Mouse (Mus musculus) gastrocnemius, adult 8-10 months (tissue): Measurements from ENCODE around the gene Apba1. TPM values are rescaled to one million over a fixed set of nuclear protein-coding genes. Genes with fewer than 3 reads are reported as not detected.

Experiments
- DNase-seq, 2 experiments: peaks; one replicate each; pipeline ENCODE4 v3.0.0; 2022; ENCODE audit warnings: low spot score in 2 of 2
- total RNA-seq, 4 experiments: library from RNA; stranded (reverse); gene quantifications; 2 replicates each; pipeline ENCODE4 v1.2.4; 2022

Apba1 gene
- total RNA-seq, 4 experiments from 2014 or later = 0.63 to 0.99 (median 0.76) TPM

DNA sequence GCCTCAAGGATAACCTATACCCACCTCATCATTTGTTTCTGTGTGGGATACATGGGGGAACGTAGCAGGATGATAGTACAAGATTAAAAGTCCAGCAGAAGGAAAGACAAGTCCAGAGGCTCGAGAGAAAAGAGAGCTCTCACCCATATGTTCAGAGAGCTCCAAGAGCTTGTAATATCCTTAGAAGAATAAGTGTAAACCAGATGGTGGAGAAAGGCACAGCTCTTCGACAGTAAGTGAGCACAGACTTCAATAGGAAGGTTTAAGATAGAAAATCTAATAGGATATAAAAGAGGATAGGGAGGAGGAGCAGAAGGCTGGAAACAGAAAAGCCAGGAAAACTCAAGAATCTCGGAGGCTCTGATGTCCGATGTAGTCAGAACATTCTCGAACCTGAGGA, 115.8 kb downstream of the Apba1 start:
- no peak for DNase-seq

DNA sequence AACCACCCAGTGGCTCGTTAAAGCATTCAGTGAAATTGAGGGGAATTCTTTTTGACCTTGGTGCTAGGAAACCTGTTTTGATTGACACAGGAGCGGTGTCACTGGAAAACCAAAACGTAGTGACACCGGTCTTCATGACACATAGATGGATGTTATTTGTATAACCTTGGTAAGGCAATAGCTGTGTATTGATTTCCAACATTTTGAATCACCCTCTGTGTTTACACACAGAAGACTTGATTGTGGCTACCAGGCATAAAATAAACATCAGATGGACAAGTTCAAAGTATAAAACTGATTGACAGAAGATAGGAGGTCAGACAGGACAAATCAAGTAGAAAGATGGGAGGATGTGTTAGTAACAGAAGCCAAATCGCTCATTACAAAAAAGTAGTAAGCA, 117.1 kb downstream of the Apba1 start:
- no peak for DNase-seq

DNA sequence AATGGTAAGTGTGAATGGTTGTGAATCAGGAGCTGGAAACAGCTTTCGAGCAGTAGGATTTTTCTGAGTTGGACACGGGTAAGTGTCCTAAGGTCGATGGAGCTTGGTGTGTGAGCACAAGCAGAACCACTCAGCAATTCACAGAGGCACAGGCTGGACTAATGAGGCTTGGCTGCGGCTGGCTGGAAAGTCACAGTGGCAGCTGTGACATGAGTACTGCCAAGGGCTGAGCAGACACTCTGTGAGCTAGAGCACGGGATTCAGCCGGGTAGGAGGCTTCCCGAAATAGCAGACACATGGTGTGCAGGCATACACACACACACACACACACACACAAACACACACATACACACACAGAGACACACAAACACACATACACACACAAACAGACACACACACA, 121.2 kb downstream of the Apba1 start:
- peak; percentile 41 to 64 for DNase-seq

DNA sequence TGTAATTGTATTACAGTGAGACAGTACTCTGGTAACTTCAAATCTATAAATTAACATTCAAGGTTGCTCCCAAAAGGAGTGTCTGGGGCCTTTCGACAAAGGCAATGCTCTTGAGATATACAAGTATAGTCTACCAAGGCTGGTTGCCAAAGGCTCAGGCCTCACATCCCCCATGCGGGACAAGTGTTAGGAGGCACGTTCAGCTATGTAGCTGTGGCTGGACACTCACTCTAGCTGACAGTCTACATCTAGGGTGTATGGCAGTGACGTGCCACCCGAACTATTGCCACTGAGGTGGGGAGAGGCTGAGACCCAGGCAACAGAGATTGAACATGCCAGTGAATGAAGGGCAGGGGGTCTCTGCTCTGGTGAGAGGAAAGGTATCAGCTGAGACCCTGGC, 127.5 kb downstream of the Apba1 start:
- no peak for DNase-seq

DNA sequence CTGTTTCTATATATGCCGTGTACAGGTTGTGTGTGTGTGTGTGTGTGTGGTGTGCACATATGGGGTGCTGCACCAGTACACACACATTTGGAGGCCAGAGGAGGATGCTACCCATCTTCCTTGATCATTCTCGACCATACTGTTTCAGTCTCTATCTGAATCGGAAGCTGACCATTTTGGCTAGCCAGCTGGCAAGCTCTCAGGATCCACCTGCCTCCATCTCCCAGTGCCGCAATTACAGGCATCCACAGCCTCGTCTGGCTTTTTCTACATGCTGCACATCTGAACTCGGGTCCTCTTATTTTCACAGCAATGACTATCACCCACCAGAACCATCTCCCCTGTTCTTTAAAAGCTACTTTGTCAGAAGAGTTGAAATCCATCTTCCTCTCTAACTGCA, 132.7 kb downstream of the Apba1 start:
- DNase-seq = no peak

DNA sequence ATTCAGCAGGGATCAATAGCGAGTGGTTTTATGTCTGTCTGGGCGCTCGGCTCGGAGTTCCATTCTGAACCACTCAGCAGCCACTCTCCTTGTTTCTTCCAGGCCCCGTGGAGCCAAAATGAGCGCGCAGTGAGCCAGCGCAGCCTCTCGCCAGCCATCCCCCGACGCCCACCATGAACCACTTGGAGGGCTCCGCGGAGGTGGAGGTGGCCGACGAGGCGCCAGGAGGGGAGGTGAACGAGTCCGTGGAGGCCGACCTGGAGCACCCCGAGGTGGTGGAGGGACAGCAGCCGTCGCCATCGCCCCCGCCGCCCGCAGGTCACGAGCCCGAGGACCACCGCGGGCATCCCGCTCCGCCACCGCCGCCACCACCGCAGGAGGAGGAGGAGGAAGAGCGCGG, 133.9 kb downstream of the Apba1 start:
- no peak for DNase-seq

DNA sequence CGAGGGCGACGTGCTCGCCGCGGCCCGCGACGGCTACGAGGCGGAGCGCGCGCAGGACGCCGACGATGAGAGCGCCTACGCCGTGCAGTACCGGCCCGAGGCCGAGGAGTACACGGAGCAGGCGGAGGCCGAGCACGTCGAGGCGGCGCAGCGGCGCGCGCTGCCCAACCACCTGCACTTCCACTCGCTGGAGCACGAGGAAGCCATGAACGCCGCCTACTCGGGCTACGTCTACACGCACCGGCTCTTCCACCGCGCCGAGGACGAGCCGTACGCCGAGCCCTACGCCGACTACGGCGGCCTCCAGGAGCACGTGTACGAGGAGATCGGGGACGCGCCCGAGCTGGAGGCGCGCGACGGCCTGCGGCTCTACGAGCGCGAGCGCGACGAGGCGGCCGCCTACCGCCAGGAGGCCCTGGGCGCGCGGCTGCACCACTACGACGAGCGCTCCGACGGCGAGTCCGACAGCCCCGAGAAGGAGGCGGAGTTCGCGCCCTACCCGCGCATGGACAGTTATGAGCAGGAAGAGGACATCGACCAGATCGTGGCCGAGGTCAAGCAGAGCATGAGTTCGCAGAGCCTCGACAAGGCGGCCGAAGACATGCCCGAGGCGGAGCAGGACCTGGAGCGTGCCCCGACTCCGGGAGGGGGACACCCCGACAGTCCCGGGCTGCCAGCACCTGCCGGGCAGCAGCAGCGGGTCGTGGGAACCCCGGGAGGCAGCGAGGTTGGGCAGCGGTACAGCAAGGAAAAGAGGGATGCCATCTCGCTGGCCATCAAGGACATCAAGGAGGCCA, 134.6 kb downstream of the Apba1 start:
- DNase-seq = peak; percentile 4 to 20

DNA sequence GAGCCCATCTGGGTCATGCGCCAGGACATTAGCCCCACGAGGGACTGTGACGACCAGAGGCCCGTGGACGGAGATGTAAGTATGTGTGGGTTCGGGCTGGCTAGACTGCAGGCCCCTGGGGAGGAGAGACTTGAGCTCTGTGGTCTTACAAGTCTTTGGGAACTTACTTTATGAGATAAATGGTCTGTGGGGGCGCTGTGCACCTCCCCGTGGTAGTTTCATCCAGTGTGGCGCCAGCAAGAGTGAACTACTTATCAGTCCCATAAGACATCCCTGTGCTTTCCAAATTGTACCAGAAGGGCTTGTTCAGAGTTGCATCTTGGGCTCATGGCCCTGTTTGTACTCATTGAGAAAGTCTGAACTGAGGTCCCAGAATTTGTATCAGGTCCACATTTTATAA, 135.3 kb downstream of the Apba1 start:
- no peak for DNase-seq

DNA sequence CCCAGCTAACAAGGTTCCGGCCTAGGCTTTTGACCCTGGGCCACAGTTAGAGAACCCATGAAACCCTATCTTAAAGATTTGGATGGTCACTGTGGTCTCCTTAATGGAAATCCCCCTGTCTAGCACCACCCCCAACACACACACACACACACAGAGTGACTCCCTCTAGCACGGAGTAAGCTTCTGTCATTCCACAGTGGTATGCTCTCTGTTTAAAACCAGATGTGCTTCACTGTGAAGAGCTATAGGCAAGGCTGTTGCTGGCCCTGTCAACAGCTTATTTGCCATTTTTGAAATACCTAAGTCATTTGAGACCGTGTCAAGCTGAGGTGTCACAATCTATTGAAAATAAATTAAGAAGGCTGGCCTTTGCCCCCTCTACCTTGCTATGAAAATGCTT, 136.1 kb downstream of the Apba1 start:
- no peak for DNase-seq

DNA sequence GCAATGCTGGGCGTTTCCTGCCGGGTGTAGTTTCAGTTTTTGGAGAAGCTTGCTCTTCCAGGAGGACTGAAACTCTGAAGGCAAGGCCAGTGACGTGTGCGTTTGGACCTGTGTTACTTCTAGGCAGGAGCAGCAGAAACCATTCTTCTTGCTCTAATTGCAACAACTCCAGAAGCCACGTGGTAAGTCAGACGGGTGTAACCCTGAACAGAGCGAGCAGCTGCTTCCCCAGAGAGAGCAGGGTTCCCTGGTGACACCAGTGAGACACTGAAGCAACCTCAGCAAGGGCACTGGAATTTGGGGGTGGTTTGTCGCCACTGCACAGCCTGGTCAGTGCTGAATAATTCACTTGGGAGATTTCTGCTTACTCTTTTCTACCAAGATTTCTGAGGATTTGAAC, 138.2 kb downstream of the Apba1 start:
- DNase-seq = no peak

DNA sequence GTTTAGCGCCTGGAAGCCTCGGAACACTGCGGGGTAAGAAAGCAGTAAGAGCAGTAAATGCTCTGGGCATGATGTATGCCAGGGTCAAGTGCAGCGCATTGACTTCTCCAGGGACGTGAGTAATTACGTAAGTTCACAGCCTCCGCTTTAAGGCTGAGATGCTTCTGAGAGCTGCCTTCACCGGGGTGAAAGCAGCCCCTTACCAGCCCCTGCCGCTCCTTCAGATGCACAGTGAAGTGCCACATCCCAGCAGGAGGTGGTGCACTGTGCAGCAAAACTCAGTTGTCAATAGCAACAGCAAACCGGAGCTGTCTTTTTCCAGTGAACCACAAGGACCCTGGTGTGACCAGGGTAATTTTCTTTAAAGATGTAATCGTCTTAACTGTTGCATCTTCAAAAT, 139.8 kb downstream of the Apba1 start:
- DNase-seq = no peak

DNA sequence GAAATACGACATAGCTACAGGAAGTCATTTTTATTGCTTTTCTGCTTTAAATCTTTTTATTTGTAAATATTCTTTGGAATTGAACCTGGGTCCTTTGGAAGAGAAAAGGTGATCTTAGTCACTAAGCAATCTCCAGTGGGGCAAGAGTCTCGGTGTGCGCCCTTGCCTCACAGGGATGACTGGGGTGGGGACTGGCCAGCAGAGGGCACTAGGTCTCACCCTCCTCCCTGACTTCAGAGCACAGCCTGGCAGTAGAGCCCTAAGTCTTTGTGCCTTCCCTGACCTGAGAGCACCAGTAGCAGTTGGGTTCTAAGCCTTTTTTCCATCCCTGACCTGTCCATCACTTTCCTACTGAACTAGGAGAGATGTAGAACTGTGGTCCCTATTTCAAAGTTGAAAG, 142.5 kb downstream of the Apba1 start:
- peak; percentile 13 to 26 for DNase-seq

DNA sequence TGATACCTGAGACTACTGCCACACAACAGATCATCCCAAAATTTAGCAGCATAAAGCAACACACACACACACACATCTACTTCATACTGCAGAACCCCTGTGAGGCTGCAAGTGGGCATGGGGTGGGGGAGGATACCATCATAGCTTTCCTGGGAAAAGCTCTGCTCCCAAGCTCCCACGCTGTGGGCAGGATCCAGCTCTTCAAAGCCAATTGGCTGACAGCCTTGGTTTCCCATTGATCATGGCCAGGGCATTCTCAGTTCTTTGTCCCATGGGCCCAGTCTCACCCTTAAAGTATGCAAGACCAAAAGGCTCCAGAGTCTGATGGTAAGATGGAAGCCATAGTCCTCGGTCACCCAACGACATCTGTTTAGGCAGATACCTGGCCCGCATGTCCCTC, 143.1 kb downstream of the Apba1 start:
- no peak for DNase-seq

DNA sequence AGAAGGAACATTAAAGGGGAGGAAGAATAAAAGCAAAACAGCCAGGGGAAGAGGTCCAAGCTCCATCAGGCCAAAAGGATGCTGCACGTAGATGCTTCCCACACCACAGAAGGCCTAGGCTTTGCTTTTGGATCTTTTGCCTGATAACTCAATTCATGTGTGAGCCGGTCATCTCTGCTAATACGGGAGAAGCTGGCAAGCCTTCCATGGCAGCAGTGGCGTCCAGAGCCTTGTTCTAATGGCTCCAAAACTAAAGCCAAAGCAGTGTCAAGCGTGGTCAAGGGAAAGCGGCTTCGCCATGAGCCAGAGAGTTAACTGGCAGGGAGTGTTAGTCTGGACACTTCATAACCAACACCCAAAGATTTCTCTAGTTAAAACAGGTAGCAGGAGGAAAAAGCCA, 144.4 kb downstream of the Apba1 start:
- no peak for DNase-seq

DNA sequence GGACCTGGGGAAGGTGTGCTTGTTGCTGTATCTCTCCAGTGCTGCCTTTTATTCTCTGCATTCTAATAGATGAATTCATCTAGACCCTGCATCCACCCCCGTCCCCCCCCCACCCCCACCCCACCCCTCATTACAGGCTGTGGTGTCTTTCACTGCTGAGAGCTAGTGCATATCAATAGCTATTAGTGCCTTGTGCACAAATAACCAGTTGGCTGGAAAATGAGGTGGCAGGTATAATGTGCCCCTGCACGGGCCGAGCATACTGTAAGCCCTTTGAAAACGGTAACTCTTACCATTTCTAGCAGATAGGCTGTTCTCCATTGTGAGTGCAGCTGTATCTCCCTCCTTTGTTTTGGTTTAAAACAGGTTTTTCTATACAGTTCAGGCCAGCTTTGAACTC, 146.2 kb downstream of the Apba1 start:
- DNase-seq = no peak

DNA sequence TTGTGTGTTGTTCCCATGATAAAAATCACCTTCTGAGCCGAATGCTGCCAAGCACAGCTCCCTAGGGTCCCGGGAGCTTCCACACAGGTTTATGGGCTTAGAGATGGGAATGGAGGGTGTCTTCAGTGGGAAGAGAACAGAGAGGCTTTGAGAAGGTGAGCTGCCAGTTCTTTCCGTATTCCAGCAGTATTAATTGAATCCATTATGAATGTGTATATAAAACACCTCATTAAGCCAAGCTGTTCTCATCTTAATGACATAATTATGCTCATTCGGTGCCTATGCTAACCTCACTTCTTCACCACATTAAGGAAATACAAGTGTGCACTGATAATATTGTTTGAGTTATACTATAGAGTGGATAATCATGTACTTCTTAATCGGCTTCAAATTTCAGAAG, 147.1 kb downstream of the Apba1 start:
- DNase-seq = no peak

DNA sequence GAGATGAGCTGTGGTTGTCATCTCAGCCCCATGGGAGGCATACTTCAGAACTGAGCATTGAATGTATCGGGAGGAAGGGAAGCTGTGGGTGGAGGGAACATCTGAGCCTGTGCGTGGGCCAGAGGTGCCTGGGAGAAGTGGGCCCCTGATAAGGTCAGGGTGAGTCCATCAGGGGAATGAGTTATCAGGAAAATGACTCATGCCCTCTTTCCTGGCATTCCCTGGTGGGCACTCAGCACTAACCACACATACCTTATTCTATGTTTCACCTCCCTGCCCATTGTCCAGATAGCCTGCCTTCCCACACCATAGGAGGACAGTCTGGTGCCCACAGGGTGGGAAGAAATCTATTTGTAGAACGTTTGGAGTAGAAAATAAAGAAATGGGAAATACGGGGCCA, 151.7 kb downstream of the Apba1 start:
- no peak for DNase-seq

DNA sequence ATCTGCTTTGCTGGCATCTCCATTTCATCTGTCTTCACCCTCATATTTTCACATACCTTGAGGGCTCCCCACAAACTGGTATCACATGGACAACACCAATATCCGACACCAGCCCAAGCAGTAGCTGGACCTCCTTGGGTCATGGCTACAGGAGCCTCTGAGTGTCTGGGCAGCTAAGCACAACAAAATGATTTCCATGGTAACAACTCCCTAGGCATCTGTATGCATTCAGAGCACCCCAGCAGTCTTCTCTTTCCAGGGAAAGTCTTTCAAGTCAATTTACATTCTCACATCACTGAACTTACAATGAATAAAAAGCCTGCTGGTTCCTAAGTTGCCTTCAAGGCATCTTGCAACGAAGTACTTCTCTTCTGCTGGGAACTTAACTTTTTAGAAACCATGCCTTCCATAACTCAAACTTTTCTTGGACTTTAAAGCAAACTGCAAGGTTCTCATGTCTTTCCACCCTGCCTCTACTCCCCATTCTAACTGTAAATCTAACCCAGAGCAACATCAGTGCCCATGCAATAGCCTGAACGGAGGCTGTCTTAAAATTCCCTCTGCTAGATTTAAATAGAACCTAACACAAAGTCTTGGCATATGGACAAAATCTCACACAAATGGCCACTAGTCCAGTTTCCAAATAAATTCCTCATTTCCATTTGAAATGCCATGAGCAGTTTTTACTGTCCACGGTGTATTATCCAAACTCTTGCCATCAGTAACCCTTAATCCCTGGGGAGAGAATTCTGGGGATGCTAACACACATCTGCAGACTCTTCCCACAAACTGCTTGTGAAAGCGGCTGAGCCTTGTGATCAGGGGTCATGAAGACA, 160.9 kb downstream of the Apba1 start:
- DNase-seq = no peak

DNA sequence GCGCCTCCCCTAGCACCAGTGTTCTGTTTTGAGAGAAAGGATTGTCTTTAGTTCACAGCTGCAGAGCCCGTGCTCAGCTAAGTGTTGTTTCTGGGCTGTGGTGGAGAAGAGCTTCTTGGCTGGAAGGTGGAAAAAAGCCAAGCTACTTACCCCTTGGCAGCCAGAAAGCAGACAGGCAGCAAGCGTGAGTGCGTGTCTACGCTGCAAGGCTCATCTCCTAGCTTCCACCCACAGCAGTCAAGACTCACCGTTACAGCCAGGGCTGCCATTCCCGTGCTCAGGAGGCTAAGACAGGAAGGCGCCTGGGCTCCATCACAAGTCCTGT, 161.5 kb downstream of the Apba1 start:
- no peak for DNase-seq

DNA sequence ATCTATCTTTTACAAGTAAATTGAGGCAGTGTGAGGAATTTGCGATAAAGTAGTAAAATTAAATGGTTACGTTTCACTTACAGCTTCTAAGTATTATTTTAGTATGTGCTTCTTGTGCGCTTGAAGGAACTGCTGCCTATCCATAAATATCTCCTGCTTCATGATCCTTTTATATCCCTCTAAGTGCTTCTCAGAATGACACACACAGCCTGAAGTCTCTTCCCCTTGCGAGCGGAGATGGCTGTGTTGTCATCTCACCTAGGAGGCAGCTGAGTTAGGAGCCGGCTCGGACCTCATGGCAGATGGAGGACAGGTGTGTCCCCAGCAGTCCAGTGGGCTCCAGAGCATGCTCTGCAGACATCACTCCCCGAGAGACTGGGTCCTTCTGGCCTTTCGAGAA, 163.9 kb downstream of the Apba1 start:
- no peak for DNase-seq

DNA sequence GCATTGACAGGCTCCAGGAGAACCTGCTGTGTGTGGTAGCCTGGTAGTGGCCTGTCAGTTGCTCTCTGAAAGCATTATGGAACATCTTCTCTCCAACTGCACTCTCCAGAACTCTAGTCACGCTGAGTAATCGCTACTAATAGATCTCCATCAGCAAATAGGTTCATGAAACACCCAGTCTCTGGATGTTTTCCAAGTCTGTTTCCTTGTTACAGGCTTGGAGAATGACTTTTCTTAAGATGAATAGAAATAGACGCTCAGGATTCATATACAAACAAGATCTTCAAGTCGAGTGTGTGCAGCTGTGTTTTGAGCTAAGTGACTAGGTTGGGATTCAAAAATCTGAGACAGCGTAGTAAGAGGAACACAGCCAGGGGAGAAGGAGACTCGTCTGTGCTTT, 165.4 kb downstream of the Apba1 start:
- no peak for DNase-seq

DNA sequence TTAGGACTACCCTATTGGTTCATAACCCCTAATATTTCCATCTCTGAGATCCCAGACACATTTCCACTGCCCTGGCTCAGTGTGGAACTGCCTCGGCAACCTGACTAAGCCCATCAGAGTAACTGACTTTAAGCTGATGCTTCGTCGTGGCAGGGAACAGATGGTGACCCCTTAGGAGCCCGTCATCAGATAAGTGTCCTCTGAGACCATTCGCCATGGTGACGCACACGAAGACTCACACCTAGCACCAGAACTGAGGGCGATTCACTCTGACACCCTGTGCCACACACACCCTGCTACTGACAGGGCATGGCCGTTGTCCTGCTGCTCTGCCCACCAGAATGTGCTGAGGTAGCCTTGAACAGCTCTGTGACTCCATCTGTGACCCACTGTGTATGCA, 166.1 kb downstream of the Apba1 start:
- no peak for DNase-seq

DNA sequence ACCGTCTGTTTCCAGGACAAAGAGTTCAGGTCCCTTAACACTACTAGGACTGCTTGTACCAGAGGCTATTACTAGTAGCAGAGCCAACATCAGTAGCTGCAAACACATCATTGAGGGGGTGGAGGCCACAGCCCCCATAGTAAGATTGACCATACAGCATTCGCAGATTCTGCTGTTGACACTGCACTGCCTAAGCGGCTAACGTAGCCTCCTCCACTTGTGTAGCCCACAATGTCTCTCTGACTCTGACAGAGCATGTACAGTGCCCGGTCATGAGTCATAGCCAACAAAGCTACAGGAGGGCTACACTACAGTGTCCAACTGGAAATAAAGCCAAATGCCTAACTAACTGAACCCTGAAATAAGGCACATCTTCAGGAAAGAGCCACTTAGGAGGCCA, 166.9 kb downstream of the Apba1 start:
- DNase-seq = no peak
